Mouse (Mus musculus) stomach, embryonic 14.5 days (tissue): Measurements from ENCODE around the gene Dnah2. TPM values are rescaled to one million over a fixed set of nuclear protein-coding genes. Genes with fewer than 3 reads are reported as not detected.
A peak's percentile ranks its signal among the peaks of the same experiment; 100 is the strongest.

Source experiments
- ATAC-seq: fragments of 200-750 bp; cut with Nextera tagmentation; 2 replicates; pipeline ENCODE4 v1.8.0; 2017; ENCODE audit warnings: low read depth, moderate TSS enrichment; ENCODE audit not compliant: insufficient number of reproducible peaks, insufficient read depth, low FRiP score
- H3K27ac ChIP-seq: fragments of 300-500 bp; sonication (generic); 2 replicates; pipeline ENCODE4 v1.5.1; 2014; ENCODE audit warnings: mild to moderate bottlenecking, low read length, moderate library complexity, mixed read lengths
- H3K27me3 ChIP-seq: fragments of 300-500 bp; sonication (generic); 2 replicates; pipeline ENCODE4 v1.6.1; 2014; ENCODE audit warnings: low read length, control low read depth, mixed read lengths; ENCODE audit not compliant: control insufficient read depth, insufficient read depth
- H3K36me3 ChIP-seq: fragments of 300-500 bp; sonication (generic); 2 replicates; pipeline ENCODE4 v1.6.1; 2014; ENCODE audit warnings: mild to moderate bottlenecking, control low read depth, low read length, moderate library complexity, mixed read lengths; ENCODE audit not compliant: control insufficient read depth, insufficient read depth
- H3K4me1 ChIP-seq: fragments of 300-500 bp; sonication (generic); 2 replicates; pipeline ENCODE4 v1.6.1; 2014; ENCODE audit warnings: low read length, control low read depth, mixed read lengths; ENCODE audit not compliant: control insufficient read depth, insufficient read depth
- H3K4me2 ChIP-seq: fragments of 300-500 bp; sonication (generic); replicated peaks from 2 replicates; pipeline ENCODE4 v1.6.1; 2014; ENCODE audit warnings: low read depth, low read length, control low read depth
- H3K4me3 ChIP-seq: fragments of 300-500 bp; sonication (generic); 2 replicates; pipeline ENCODE4 v1.5.1; 2014; ENCODE audit warnings: low read depth, low read length, control low read depth
- H3K9ac ChIP-seq: fragments of 300-500 bp; sonication (generic); replicated peaks from 2 replicates; pipeline ENCODE4 v1.6.1; 2014; ENCODE audit warnings: low read depth, mild to moderate bottlenecking, control low read depth, low read length, moderate library complexity, mixed read lengths
- H3K9me3 ChIP-seq: fragments of 300-500 bp; sonication (generic); 2 replicates; pipeline ENCODE4 v1.6.1; 2016; ENCODE audit warnings: low read depth, low read length, control low read depth; ENCODE audit not compliant: control insufficient read depth
- WGBS: fragments of 180-500 bp; shearing (Covaris S2); extraction: QIAGEN DNeasy Blood & Tissue Kit; methylation state at CpG from one replicate; pipeline ENCODE4 v1.1.7; 2014; 5-methylcytosine and 5-hydroxymethylcytosine counted together
- polyA plus RNA-seq: library from polyadenylated mRNA; unstranded; fragments of >200 nt; fragmentation: Nextera tagmentation; extraction: Ambion mirVana; gene quantifications from 2 replicates; pipeline ENCODE4 v1.2.1, GENCODE M21; 2014

The Dnah2 gene
- polyA plus RNA-seq, 1 experiment from 2014 or later, result 1.4 TPM

DNA sequence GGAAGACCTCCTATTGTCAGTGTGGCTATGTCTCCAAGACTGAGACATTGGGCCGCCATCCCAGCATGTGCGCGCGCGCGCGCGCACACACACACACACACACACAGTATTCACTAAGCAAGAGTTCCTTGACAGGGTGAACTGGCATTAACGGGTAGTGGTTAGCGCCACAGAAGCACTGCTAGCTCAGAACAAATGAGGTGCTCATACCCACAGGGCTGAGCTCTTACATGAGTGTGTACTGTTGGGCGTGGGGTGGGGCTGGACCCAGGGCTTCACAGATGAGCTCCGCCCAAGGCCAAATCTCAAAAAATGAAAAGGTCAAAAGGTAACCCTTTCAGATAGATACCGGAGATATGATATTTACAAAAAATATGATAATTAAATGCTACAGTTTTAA lies 36.0 kb upstream of the Dnah2 start:
- peaks cover 44% of the 10 kb centered on the region for H3K36me3 ChIP-seq
- 95% methylated on average over 13 of the region's 13 CpGs for WGBS
- H3K9me3 ChIP-seq, result no peaks in the 10 kb centered on the region
- H3K9ac ChIP-seq, result no peak overlapping the region
- H3K4me2 ChIP-seq, result no peak overlapping the region
- H3K4me1 ChIP-seq, result 0 out of 2 replicates have a peak, but pooled peaks cover 6% of the 10 kb centered on the region
- H3K27me3 ChIP-seq, result no peaks in the 10 kb centered on the region
- ATAC-seq, result no peak
- H3K4me3 ChIP-seq, result no peak overlapping the region
- no peak overlapping the region for H3K27ac ChIP-seq

DNA sequence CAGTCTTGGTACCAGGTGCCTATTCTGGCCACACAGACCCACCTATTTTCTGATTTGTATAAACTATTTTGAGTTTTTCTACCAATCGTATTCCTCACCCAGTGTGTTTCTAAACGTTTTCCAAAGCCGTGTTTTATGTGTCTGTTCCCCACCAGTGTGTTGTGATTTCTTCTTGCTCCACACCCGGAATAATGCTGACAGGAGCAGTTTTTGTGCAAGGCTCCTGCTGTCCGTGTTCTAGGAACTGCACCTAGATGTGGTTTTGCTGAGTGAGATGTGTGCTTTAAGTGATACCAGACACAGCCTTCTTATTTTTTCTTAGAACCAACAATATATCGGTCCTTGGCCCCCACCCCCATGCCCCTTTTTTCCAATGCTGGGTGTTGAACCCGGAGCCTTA lies 35.1 kb upstream of the Dnah2 start:
- H3K9ac ChIP-seq, result no peak overlapping the region
- H3K9me3 ChIP-seq, result no peaks in the 10 kb centered on the region
- ATAC-seq, result no peak
- H3K4me3 ChIP-seq, result no peak overlapping the region
- 0 out of 2 replicates have a peak, but pooled peaks cover 6% of the 10 kb centered on the region for H3K4me1 ChIP-seq
- H3K4me2 ChIP-seq, result no peak overlapping the region
- 87% methylated on average over 7 of the region's 7 CpGs for WGBS
- H3K27me3 ChIP-seq, result no peaks in the 10 kb centered on the region
- peaks cover 34% of the 10 kb centered on the region for H3K36me3 ChIP-seq
- H3K27ac ChIP-seq, result no peak overlapping the region

DNA sequence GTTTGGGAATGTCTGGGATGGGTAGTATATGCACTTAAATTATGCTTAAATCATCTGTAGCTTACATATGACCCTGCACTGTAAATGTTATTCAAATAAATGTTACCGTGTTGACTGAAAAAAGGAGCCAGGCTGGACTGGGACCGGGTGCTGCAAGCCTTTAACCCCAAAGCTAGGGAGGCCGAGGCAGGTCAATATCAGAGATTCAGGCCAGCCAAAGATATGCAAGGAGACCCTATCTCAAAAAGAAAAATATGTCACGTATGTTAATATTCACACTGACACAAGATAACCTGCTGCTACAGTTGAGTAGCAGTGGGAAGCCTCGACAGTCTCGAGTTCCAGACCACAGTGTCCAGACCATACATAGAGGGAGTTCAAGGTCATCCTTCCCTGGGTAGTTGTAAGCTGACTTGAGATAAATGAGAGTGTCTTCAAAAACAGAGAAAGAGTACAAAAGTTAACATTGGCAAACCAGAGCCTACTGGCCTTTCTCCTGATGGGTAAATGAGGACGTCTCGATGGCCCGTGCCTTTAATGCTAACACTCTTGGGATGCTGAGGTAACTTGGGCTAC lies 33.4 kb upstream of the Dnah2 start:
- Histone ChIP-seq H3K4me2 (peak overlapping the region; percentile 95), H3K27me3 (no peaks in the 10 kb centered on the region), H3K4me3 (peak overlapping the region; percentile 53), H3K36me3 (peaks cover 17% of the 10 kb centered on the region), H3K9ac (no peak overlapping the region), H3K9me3 (no peaks in the 10 kb centered on the region), H3K4me1 (peaks cover 16% of the 10 kb centered on the region), H3K27ac (no peak overlapping the region)
- no peak for ATAC-seq
- WGBS, result 62% methylated on average over 9 of the region's 9 CpGs

DNA sequence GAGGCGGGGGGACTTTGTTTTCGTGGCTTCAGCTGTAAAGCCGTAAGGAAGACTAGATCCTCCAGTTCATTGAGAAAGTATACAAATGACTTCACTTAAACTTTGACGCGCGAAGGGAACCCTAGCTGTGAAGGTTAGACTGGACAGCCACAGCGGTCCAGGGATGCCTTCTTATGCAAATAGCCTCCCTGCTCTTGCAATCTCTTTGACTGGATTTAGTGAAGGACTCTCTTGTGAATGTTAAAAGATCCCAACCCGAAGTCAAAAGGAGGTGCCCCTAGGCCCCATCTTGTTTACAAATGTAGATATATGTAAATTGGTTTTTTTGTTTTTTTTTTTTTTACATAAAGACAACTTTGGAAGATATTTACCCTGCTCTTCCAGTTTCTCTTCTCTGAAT lies 32.9 kb upstream of the Dnah2 start:
- Histone ChIP-seq H3K9me3 (no peaks in the 10 kb centered on the region), H3K9ac (peak overlapping the region; percentile 76), H3K4me2 (peak overlapping the region; percentile 95), H3K36me3 (peaks cover 15% of the 10 kb centered on the region; the same call in 1 of the 2 replicates), H3K4me3 (peak overlapping the region; percentile 53), H3K4me1 (peaks cover 18% of the 10 kb centered on the region), H3K27me3 (no peaks in the 10 kb centered on the region), H3K27ac (peak overlapping the region; percentile 96)
- ATAC-seq, result no peak
- WGBS, result 2% methylated on average over 8 of the region's 8 CpGs

DNA sequence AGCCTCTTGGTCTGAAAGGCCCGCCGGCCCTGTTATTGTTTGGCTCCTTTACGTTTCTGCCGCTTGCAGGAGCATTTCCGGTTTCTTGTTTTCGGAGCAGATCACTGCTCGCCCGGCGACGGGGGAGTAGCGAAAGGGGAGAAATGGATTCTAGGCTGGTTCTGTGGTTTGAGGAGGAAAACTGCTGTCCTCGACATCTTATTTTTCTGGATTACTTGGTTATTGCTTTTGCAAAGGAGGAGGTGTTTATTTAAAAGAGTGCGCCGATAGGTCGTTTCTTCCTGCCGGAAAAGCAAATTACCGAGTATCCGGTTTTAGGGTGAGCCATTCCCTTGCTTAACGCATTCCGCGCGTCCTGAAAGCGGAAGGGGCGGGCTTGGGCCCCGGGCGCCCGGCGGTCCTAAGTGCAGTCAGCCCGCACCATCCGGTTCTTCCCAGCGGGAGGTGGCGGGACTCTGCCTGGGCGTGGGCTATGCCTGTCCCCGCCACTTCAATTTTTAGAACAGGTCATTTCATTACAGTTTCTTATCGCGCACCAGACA lies 32.3 kb upstream of the Dnah2 start:
- Histone ChIP-seq H3K27ac (peak overlapping the region; percentile 96), H3K36me3 (peaks cover 13% of the 10 kb centered on the region; the same call in 1 of the 2 replicates), H3K4me2 (peak overlapping the region; percentile 95), H3K9ac (peak overlapping the region; percentile 76), H3K27me3 (no peaks in the 10 kb centered on the region), H3K4me1 (peaks cover 20% of the 10 kb centered on the region), H3K4me3 (peak overlapping the region; percentile 53), H3K9me3 (no peaks in the 10 kb centered on the region)
- peak; percentile 82 for ATAC-seq
- under 1% methylated on average over 36 of the region's 36 CpGs for WGBS

DNA sequence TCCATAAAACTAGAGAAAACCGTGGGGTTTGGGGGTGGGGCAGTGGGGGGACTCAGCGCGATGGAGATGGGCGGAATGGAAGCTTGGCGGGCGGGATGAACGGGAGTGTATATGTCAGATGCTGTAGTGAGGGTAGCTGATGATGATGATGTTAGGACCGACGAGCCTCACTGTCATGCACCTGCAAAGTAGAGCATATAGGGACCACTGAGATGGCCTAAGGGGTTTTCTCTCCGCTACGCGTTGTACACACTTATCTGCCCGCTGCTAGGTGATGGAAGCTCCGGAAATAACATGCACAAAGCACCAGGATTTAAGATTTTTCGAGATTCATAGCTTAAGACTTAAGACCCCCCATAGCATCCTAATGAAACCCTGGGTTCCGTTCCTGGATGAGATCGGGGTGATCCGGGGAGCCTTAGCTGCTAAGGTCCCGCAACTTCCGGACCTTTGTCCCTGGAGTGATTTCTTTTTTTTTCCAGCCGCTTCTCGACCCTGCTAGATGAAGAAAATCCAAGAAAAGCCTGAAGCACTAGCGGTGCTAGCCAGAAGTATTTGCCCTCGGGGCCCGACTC lies 31.7 kb upstream of the Dnah2 start:
- peak overlapping the region; percentile 95 for H3K4me2 ChIP-seq
- WGBS, result 1% methylated on average over 25 of the region's 25 CpGs
- H3K27ac ChIP-seq, result peak overlapping the region; percentile 96
- H3K9me3 ChIP-seq, result no peaks in the 10 kb centered on the region
- H3K4me1 ChIP-seq, result peaks cover 21% of the 10 kb centered on the region
- no peaks in the 10 kb centered on the region for H3K27me3 ChIP-seq
- peak overlapping the region; percentile 76 for H3K9ac ChIP-seq
- peaks cover 13% of the 10 kb centered on the region; the same call in 1 of the 2 replicates for H3K36me3 ChIP-seq
- 0 out of 2 replicates have a peak, but pooled peaks have one; percentile 3 for ATAC-seq
- H3K4me3 ChIP-seq, result peak overlapping the region; percentile 53

DNA sequence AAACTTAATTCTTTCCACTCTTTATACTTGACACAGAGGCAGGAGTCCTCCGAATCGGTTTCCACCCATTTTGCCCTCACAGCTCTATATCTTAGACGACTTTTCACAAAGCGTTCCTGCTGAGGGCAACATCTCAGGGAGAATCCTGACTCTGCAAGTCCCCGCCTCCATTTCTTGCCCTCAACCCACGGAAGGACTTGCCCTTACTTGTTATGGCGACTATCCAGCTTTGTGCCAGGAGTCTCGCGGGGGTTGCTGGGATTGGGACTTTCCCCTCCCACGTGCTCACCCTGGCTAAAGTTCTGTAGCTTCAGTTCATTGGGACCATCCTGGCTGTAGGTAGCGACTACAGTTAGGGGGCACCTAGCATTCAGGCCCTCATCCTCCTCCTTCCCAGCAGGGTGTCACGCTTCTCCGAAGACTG lies 31.2 kb upstream of the Dnah2 start, which contains the start of the genes Wrap53 and Trp53:
Wrap53 (minus strand) TSS at position 165 of the 424 bp plus-strand sequence.
Trp53 (plus strand) TSS at position 269 of the 424 bp plus-strand sequence.
- H3K4me1 ChIP-seq, result peaks cover 21% of the 10 kb centered on the region

DNA sequence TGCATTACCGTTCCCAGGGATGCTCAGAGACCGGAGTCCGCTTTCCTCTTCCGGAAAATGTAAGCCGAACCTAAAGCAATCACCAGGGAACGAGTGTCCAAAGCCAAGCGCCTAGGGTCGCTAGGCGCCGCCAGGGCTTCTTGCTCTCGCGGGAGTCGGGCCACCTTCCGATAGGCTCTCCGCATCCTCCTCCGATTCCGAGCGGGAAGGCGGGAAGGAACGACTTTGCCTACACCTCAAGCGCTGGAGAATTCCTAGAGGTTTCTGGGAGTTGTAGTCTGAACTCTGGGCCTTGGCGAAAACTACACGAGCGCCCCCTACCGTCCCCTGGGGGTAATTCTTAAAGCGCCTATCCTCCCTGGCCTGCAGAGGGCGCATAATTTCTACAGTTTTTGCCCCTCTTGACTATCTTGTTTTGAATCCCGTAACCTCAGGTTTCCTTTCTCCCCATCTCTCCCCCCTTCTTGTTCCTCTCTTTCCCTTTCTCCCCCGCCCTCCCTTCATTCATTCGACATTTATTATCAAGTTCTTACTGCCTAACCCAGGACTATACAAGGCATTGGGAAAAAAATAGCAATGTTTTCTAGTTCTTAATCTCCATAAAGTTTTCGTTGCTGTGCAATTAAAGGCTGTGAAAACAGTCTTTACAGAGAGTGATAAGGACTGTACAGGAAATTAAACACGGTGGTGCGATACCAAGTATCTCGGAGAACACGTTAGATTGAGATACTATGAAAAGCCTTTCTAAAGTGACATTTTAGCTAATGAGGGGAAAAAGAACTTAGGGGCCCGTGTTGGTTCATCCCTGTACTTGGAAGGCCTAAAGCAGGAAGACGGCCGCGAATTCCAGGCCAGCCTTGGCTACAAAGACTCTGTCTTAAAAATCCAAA lies 30.5 kb upstream of the Dnah2 start:
- H3K27ac ChIP-seq, result peak overlapping the region; percentile 96
- ATAC-seq, result peak; percentile 83
- WGBS, result 2% methylated on average over 39 of the region's 39 CpGs

More for the DNA sequence above, 31.2 kb upstream of the Dnah2 start, which contains the start of the genes Wrap53 and Trp53:
- WGBS, result under 1% methylated on average over 13 of the region's 13 CpGs
- Histone ChIP-seq H3K27ac (peak within 1 kb of the TSS; percentile 96), H3K9me3 (no peaks in the 10 kb centered on the region), H3K36me3 (peaks cover 13% of the 10 kb centered on the region; the same call in 1 of the 2 replicates), H3K4me2 (peak within 1 kb of the TSS; percentile 95), H3K9ac (peak within 1 kb of the TSS; percentile 82), H3K4me3 (peak within 1 kb of the TSS; percentile 53), H3K27me3 (no peaks in the 10 kb centered on the region)
- peak; percentile 76 for ATAC-seq

More for the DNA sequence above, 30.5 kb upstream of the Dnah2 start:
- peaks cover 13% of the 10 kb centered on the region; the same call in 1 of the 2 replicates for H3K36me3 ChIP-seq
- H3K4me1 ChIP-seq, result peaks cover 21% of the 10 kb centered on the region
- H3K9me3 ChIP-seq, result no peaks in the 10 kb centered on the region
- H3K9ac ChIP-seq, result peak overlapping the region; percentile 82
- H3K27me3 ChIP-seq, result no peaks in the 10 kb centered on the region
- H3K4me2 ChIP-seq, result peak overlapping the region; percentile 95
- H3K4me3 ChIP-seq, result peak overlapping the region; percentile 53
